Mouse (Mus musculus): ENCODE data around the gene Zfp354a.
"Not testable (repeated sequence)": the region's sequence is repeated elsewhere in the genome, so short reads cannot be mapped to it uniquely, and the experiment has no call there.

Gene Zfp354a

GRCm38 (mm10) chr11:51059151-51059571, at the start of gene Zfp354a:
Gene Zfp354a, plus strand, starts transcription at chr11:51059257.
- peak; percentile 60 to 61 for DNase-seq (ENCODE audit: low spot score in 2 of 2)

- DNase-seq (ENCODE audit: low spot score in 2 of 2), result no peak
These were observed 47.2 kb upstream of the Zfp354a start for GRCm38 (mm10) chr11:51011821-51012220.

- no peak for DNase-seq (ENCODE audit: low spot score in 2 of 2)
These were observed 45.1 kb upstream of the Zfp354a start, which contains the start of gene Olfr54 for GRCm38 (mm10) chr11:51013936-51014335. Gene Olfr54, plus strand, starts transcription at chr11:51014236.

- DNase-seq (ENCODE audit: low spot score in 2 of 2), result no peak
These were observed 42.7 kb upstream of the Zfp354a start for GRCm38 (mm10) chr11:51016341-51016740.

GRCm38 (mm10) chr11:51026811-51027210, 32.2 kb upstream of the Zfp354a start:
- not testable (repeated sequence) for DNase-seq (ENCODE audit: low spot score in 2 of 2)

- DNase-seq (ENCODE audit: low spot score in 2 of 2), result not testable (repeated sequence)
These were observed 29.7 kb upstream of the Zfp354a start for GRCm38 (mm10) chr11:51029381-51029780.

- DNase-seq (ENCODE audit: low spot score in 2 of 2), result no peak
These were observed 28.8 kb upstream of the Zfp354a start for GRCm38 (mm10) chr11:51030225-51030624.

GRCm38 (mm10) chr11:51032851-51033250, 26.2 kb upstream of the Zfp354a start:
- DNase-seq (ENCODE audit: low spot score in 2 of 2), result no peak

GRCm38 (mm10) chr11:51034141-51034540, 24.9 kb upstream of the Zfp354a start:
- not testable (repeated sequence) for DNase-seq (ENCODE audit: low spot score in 2 of 2)

GRCm38 (mm10) chr11:51035951-51036350, 23.1 kb upstream of the Zfp354a start:
- DNase-seq (ENCODE audit: low spot score in 2 of 2), result no peak

GRCm38 (mm10) chr11:51044776-51045175, 14.3 kb upstream of the Zfp354a start:
- not testable (repeated sequence) for DNase-seq (ENCODE audit: low spot score in 2 of 2)

- DNase-seq (ENCODE audit: low spot score in 2 of 2), result not testable (repeated sequence)
These were observed 11.2 kb upstream of the Zfp354a start, which contains the start of gene Olfr1375 for GRCm38 (mm10) chr11:51047809-51048208. Gene Olfr1375, plus strand, starts transcription at chr11:51048109.

- DNase-seq (ENCODE audit: low spot score in 2 of 2), result no peak
These were observed 7.4 kb upstream of the Zfp354a start for GRCm38 (mm10) chr11:51051678-51052077.

- DNase-seq (ENCODE audit: low spot score in 2 of 2), result no peak
These were observed 5.8 kb upstream of the Zfp354a start for GRCm38 (mm10) chr11:51053230-51053629.

GRCm38 (mm10) chr11:51059640-51060039, 583 bp downstream of the Zfp354a start:
- no peak for DNase-seq (ENCODE audit: low spot score in 2 of 2)

- no peak for DNase-seq (ENCODE audit: low spot score in 2 of 2)
These were observed 1.9 kb downstream of the Zfp354a start for GRCm38 (mm10) chr11:51060981-51061380.

GRCm38 (mm10) chr11:51063276-51063675, 4.2 kb downstream of the Zfp354a start:
- no peak for DNase-seq (ENCODE audit: low spot score in 2 of 2)

GRCm38 (mm10) chr11:51063841-51064240, 4.8 kb downstream of the Zfp354a start:
- DNase-seq (ENCODE audit: low spot score in 2 of 2), result peak; percentile 28 to 36

- no peak for DNase-seq (ENCODE audit: low spot score in 2 of 2)
These were observed 25.5 kb downstream of the Zfp354a start for GRCm38 (mm10) chr11:51084527-51084926.

- DNase-seq (ENCODE audit: low spot score in 2 of 2), result peak in 1 of 2 experiments; percentile 25
These were observed 26.2 kb downstream of the Zfp354a start for GRCm38 (mm10) chr11:51085269-51085668.

GRCm38 (mm10) chr11:51107261-51107660, 48.2 kb downstream of the Zfp354a start:
- no peak for DNase-seq (ENCODE audit: low spot score in 2 of 2)

- DNase-seq (ENCODE audit: low spot score in 2 of 2), result no peak
These were observed 51.6 kb downstream of the Zfp354a start for GRCm38 (mm10) chr11:51110621-51111020.

All from right cerebral cortex, postnatal 36 days (tissue).